Mouse (Mus musculus) bone marrow, adult 2 months (tissue): ENCODE data around the gene Ak2.

Source experiments
- CTCF ChIP-seq: fragments of 200-500 bp; IDR thresholded peaks from 2 replicates; pipeline ENCODE4 v1.5.1; 2011; ENCODE audit warnings: low read length, control low read depth; ENCODE audit not compliant: control insufficient read depth, insufficient read depth
- POLR2A ChIP-seq: fragments of 200-500 bp; IDR thresholded peaks from 2 replicates; pipeline ENCODE4 v1.6.1; 2011; ENCODE audit warnings: low read depth, mild to moderate bottlenecking, control low read depth, low read length, borderline replicate concordance; ENCODE audit not compliant: control insufficient read depth

GRCm38 (mm10) chr4:129011604-129012121, 19.9 kb downstream of the Ak2 start:
- TF ChIP-seq CTCF (no peak), POLR2A (no peak)
